Mouse (Mus musculus): ENCODE measurements around the gene Ifnar2. TPM values are rescaled to one million over a fixed set of nuclear protein-coding genes. Genes with fewer than 3 reads are reported as not detected.

Gene Ifnar2
- polyA plus RNA-seq, 1 experiment from 2014 or later: 70.9 TPM

DNA sequence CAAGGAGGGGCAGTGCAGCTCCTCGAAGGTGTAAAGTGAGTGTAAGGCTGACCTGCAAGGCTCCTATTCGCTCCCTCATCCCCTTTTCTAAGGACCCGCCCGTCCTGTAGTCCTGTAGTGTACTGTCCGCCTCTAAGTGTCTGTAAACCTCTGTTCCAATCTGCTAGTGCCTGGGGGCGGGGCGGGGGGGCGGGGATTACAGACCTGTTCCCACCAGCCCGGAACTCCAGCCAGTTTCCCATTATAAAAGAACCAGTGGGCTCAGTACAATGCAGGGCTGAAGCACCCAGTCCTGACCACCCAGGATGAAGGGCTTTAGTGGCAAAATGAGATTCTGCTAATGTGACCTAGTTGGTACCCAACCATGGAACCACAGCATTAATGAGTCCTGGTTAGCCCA, 6.4 kb downstream of the Ifnar2 start:
- Histone ChIP-seq H3K4me1 (replicated peaks; ENCODE audit: control insufficient read depth, insufficient read depth, low read length) (peaks cover 27% of the 10 kb centered on the region), H3K27me3 (replicated peaks; ENCODE audit: control insufficient read depth, insufficient read depth, low read length) (no peaks in the 10 kb centered on the region), H3K4me3 (ENCODE audit: low read depth, low read length) (no peak overlapping the region), H3K36me3 (ENCODE audit: control insufficient read depth, insufficient read depth, low read length) (peaks cover 10% of the 10 kb centered on the region), H3K9me3 (ENCODE audit: control insufficient read depth, low read length) (no peaks in the 10 kb centered on the region), H3K4me2 (no peak overlapping the region), H3K9ac (ENCODE audit: low read depth, low read length) (no peak overlapping the region), H3K27ac (ENCODE audit: low read depth, low read length) (0 out of 2 replicates have a peak overlapping the region, but pooled peaks have one; percentile 17)
- ATAC-seq (replicated peaks; ENCODE audit: low FRiP score): no peak
- 47% methylated on average over 9 of the region's 9 CpGs for WGBS
- no peak for DNase-seq (ENCODE audit: low spot score)

DNA sequence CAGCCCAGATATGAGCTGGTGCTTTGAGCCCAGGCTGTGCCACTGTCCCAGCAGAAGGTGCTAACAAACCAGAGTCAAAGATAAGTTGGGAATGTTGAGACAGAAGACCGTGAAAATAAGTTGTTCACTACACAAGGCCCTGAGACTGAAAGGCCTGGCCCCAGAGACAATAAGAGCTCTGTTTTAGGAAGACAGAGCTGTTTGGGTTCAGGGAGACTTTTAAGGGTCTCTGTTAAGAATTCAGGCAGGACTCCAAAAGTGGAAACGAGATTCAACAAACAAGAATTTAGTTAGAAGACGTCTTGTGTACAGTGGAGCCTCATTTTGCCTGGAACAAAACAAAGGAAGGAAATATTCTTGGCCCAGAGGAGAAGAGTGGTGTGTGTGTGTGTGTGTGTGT, 6.8 kb downstream of the Ifnar2 start:
- H3K4me1 ChIP-seq (replicated peaks; ENCODE audit: control insufficient read depth, insufficient read depth, low read length): peaks cover 23% of the 10 kb centered on the region
- H3K27me3 ChIP-seq (replicated peaks; ENCODE audit: control insufficient read depth, insufficient read depth, low read length): no peaks in the 10 kb centered on the region
- WGBS: 71% methylated on average over 3 of the region's 3 CpGs
- no peak overlapping the region for H3K4me3 ChIP-seq (ENCODE audit: low read depth, low read length)
- no peak overlapping the region for H3K9ac ChIP-seq (ENCODE audit: low read depth, low read length)
- H3K27ac ChIP-seq (ENCODE audit: low read depth, low read length): no peak overlapping the region
- DNase-seq (ENCODE audit: low spot score): no peak
- H3K9me3 ChIP-seq (ENCODE audit: control insufficient read depth, low read length): no peaks in the 10 kb centered on the region
- no peak for ATAC-seq (replicated peaks; ENCODE audit: low FRiP score)
- peaks cover 12% of the 10 kb centered on the region for H3K36me3 ChIP-seq (ENCODE audit: control insufficient read depth, insufficient read depth, low read length)
- H3K4me2 ChIP-seq: no peak overlapping the region

DNA sequence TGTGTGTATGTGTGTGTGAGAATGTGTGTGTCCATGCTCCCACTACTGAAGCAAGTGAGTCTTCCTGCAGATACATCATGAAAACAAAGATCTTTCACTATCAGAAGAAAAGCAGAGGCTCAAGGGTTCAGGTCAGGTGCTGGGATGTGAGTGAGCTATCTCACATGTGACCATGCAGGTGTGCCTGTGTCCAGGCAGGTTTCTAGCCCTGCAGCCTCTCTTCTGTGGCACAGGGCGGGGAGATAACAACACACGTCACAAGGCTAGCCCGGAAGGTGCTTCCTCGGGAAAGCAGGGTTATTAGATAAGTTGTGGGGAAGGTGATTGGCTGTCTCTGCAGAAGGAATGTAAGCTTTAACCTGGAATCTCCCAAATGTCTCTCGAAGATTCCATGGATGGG, 7.6 kb downstream of the Ifnar2 start:
- 38% methylated on average over 5 of the region's 5 CpGs for WGBS
- peak; percentile 69; the same call in 1 of the 2 replicates for ATAC-seq (replicated peaks; ENCODE audit: low FRiP score)
- Histone ChIP-seq H3K9me3 (ENCODE audit: control insufficient read depth, low read length) (no peaks in the 10 kb centered on the region), H3K27ac (ENCODE audit: low read depth, low read length) (no peak overlapping the region), H3K4me2 (no peak overlapping the region), H3K36me3 (ENCODE audit: control insufficient read depth, insufficient read depth, low read length) (peaks cover 17% of the 10 kb centered on the region), H3K27me3 (replicated peaks; ENCODE audit: control insufficient read depth, insufficient read depth, low read length) (no peaks in the 10 kb centered on the region), H3K9ac (ENCODE audit: low read depth, low read length) (no peak overlapping the region), H3K4me1 (replicated peaks; ENCODE audit: control insufficient read depth, insufficient read depth, low read length) (peaks cover 22% of the 10 kb centered on the region), H3K4me3 (ENCODE audit: low read depth, low read length) (no peak overlapping the region)
- DNase-seq (ENCODE audit: low spot score): no peak

DNA sequence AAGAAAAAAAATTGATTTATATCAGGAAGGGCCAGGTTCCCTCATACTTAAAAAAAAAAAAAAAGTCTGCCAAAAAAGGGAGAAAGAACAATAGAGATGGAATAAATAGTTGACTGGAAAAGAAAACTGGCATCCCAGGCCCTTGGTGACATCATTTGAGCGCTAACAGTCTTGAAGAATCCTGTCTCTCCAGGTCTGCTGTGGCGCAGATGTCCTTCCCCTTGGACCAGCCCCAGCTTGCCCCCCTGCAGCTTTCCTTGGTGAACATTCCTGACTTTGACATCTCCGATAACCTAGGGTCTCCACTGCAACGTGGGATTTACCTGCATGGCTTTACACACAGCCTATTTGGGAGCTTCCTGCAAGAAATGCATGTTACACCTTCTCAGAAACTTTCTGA, 9.0 kb downstream of the Ifnar2 start:
- H3K4me1 ChIP-seq (replicated peaks; ENCODE audit: control insufficient read depth, insufficient read depth, low read length): peaks cover 22% of the 10 kb centered on the region
- no peak overlapping the region for H3K4me2 ChIP-seq
- 85% methylated on average over 4 of the region's 4 CpGs for WGBS
- ATAC-seq (replicated peaks; ENCODE audit: low FRiP score) (no peak), DNase-seq (ENCODE audit: low spot score) (no peak)
- H3K36me3 ChIP-seq (ENCODE audit: control insufficient read depth, insufficient read depth, low read length): peaks cover 24% of the 10 kb centered on the region
- H3K27ac ChIP-seq (ENCODE audit: low read depth, low read length): no peak overlapping the region
- H3K9me3 ChIP-seq (ENCODE audit: control insufficient read depth, low read length): no peaks in the 10 kb centered on the region
- H3K4me3 ChIP-seq (ENCODE audit: low read depth, low read length): no peak overlapping the region
- H3K27me3 ChIP-seq (replicated peaks; ENCODE audit: control insufficient read depth, insufficient read depth, low read length): no peaks in the 10 kb centered on the region
- no peak overlapping the region for H3K9ac ChIP-seq (ENCODE audit: low read depth, low read length)

DNA sequence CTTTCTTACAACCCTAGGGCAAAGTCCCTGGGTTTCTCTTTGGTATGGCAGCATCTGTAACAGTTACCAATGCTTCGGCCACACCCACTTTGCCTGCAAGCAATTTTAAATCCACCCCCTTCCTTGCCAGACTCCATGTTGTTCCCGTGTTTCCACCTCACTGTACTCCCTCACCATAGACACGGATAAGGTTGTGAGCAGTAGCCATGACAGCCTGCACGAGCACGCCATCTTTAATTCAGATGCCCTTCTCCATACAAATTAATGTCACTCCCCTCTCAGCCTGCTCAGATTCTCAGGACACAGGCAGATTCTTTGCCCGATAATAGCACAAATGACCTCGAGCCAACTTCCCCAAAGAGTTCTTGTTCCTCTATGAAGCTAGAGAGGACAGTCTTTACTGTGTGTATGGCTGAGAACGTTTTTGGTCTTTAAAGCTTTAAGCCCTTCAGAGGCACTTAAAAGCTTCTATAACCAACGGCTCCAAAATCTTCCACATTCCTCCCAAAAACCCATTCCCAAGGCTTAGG, 9.7 kb downstream of the Ifnar2 start:
- WGBS: 74% methylated on average over 9 of the region's 9 CpGs
- Histone ChIP-seq H3K4me2 (no peak overlapping the region), H3K9ac (ENCODE audit: low read depth, low read length) (no peak overlapping the region), H3K4me3 (ENCODE audit: low read depth, low read length) (no peak overlapping the region), H3K36me3 (ENCODE audit: control insufficient read depth, insufficient read depth, low read length) (peaks cover 26% of the 10 kb centered on the region), H3K4me1 (replicated peaks; ENCODE audit: control insufficient read depth, insufficient read depth, low read length) (peaks cover 22% of the 10 kb centered on the region), H3K27ac (ENCODE audit: low read depth, low read length) (no peak overlapping the region), H3K9me3 (ENCODE audit: control insufficient read depth, low read length) (no peaks in the 10 kb centered on the region), H3K27me3 (replicated peaks; ENCODE audit: control insufficient read depth, insufficient read depth, low read length) (no peaks in the 10 kb centered on the region)
- no peak for ATAC-seq (replicated peaks; ENCODE audit: low FRiP score)
- no peak for DNase-seq (ENCODE audit: low spot score)

GRCm38 (mm10) chr16:91384221-91384620, 11.6 kb downstream of the Ifnar2 start:
- ATAC-seq (replicated peaks; ENCODE audit: low FRiP score): no peak
- DNase-seq (ENCODE audit: low spot score): no peak
- Histone ChIP-seq H3K27ac (ENCODE audit: low read depth, low read length) (no peak overlapping the region), H3K4me2 (no peak overlapping the region), H3K9me3 (ENCODE audit: control insufficient read depth, low read length) (no peaks in the 10 kb centered on the region), H3K4me1 (replicated peaks; ENCODE audit: control insufficient read depth, insufficient read depth, low read length) (peaks cover 17% of the 10 kb centered on the region), H3K36me3 (ENCODE audit: control insufficient read depth, insufficient read depth, low read length) (peaks cover 41% of the 10 kb centered on the region), H3K27me3 (replicated peaks; ENCODE audit: control insufficient read depth, insufficient read depth, low read length) (no peaks in the 10 kb centered on the region), H3K9ac (ENCODE audit: low read depth, low read length) (no peak overlapping the region), H3K4me3 (ENCODE audit: low read depth, low read length) (no peak overlapping the region)
- WGBS: 81% methylated on average over 4 of the region's 4 CpGs

DNA sequence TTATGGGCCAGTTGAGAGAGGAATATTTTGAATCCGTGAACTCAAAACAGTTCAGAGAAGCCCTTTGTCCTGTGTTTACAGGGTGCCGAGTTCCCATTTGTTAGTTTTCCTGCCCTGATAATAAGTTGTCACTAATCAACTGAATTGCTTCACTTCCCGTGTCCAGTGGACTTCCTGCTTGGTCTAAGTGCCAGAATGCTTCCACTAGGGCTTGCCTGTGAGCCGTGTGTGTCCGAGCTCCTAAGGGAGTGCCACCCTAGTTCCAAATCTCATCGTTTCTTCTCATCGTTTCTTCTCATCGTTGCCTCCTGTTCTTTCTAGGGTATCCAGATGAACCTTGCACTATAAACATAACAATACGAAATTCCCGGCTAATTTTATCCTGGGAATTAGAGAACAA, 13.0 kb downstream of the Ifnar2 start:
- Histone ChIP-seq H3K9me3 (ENCODE audit: control insufficient read depth, low read length) (no peaks in the 10 kb centered on the region; the same call in 1 of the 2 replicates), H3K9ac (ENCODE audit: low read depth, low read length) (no peak overlapping the region), H3K4me2 (no peak overlapping the region), H3K4me3 (ENCODE audit: low read depth, low read length) (no peak overlapping the region), H3K4me1 (replicated peaks; ENCODE audit: control insufficient read depth, insufficient read depth, low read length) (peaks cover 5% of the 10 kb centered on the region; the same call in 1 of the 2 replicates), H3K27me3 (replicated peaks; ENCODE audit: control insufficient read depth, insufficient read depth, low read length) (no peaks in the 10 kb centered on the region), H3K36me3 (ENCODE audit: control insufficient read depth, insufficient read depth, low read length) (peaks cover 49% of the 10 kb centered on the region), H3K27ac (ENCODE audit: low read depth, low read length) (peak overlapping the region; percentile 49; the same call in 1 of the 2 replicates)
- ATAC-seq (replicated peaks; ENCODE audit: low FRiP score): no peak
- WGBS: 64% methylated on average over 10 of the region's 10 CpGs
- DNase-seq (ENCODE audit: low spot score): no peak

DNA sequence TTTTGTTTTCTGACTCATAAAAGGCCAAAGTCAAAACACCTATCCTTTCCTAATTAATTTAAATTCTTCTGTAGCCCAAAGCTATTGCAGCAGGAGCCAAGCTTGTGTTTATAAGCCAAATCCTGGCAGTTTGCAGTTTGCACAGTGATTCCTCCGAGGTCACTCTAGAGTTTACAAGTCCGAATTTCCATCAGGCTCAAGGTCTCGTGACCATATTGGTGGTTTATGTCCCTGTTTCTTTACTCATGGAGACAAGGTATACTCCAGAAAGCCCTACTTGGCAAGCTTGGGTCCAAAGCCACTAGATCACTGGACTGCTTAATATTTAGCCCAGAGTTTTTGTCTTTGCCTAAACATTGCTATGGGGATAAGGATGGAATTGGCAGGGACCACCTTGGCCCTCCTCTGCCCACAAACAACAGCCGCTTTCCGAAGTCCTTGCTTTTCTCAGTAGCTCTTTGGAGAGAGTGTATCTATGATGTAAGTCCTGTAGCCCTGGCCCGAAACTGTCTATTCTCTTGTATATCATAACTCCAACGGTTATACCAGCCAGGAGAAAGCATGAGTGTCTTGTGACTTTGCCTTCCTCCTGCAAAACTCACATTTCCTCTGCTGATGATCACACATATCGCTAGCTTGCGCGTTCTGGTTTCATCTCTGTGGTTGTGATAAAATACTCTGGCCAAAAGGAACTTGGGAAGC, 14.0 kb downstream of the Ifnar2 start:
- Histone ChIP-seq H3K4me1 (replicated peaks; ENCODE audit: control insufficient read depth, insufficient read depth, low read length) (peaks cover 5% of the 10 kb centered on the region; the same call in 1 of the 2 replicates), H3K9ac (ENCODE audit: low read depth, low read length) (no peak overlapping the region), H3K9me3 (ENCODE audit: control insufficient read depth, low read length) (no peaks in the 10 kb centered on the region; the same call in 1 of the 2 replicates), H3K4me2 (no peak overlapping the region), H3K27me3 (replicated peaks; ENCODE audit: control insufficient read depth, insufficient read depth, low read length) (no peaks in the 10 kb centered on the region), H3K36me3 (ENCODE audit: control insufficient read depth, insufficient read depth, low read length) (peaks cover 50% of the 10 kb centered on the region), H3K27ac (ENCODE audit: low read depth, low read length) (no peak overlapping the region), H3K4me3 (ENCODE audit: low read depth, low read length) (no peak overlapping the region)
- no peak for DNase-seq (ENCODE audit: low spot score)
- WGBS: 88% methylated on average over 10 of the region's 10 CpGs
- ATAC-seq (replicated peaks; ENCODE audit: low FRiP score): no peak

DNA sequence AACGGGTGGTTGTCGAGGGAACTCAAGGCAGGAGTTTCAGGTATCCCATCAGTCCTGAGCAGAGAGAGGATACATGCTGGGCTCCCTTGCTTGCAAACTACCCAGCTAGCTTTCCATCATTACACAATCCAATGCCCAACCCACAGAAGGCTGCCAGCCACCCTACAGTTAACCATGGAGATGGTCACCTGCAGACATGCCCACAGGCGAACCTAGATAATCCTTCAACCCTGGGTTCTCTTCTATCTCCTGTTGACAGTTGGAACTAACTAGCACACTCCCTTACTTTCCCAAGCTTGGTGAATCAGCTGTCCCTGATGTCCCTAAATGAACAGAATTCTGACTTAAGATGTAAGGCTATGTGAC, 14.5 kb downstream of the Ifnar2 start:
- Histone ChIP-seq H3K4me1 (replicated peaks; ENCODE audit: control insufficient read depth, insufficient read depth, low read length) (peaks cover 5% of the 10 kb centered on the region; the same call in 1 of the 2 replicates), H3K9ac (ENCODE audit: low read depth, low read length) (no peak overlapping the region), H3K27me3 (replicated peaks; ENCODE audit: control insufficient read depth, insufficient read depth, low read length) (no peaks in the 10 kb centered on the region), H3K4me3 (ENCODE audit: low read depth, low read length) (no peak overlapping the region), H3K4me2 (no peak overlapping the region), H3K27ac (ENCODE audit: low read depth, low read length) (no peak overlapping the region), H3K36me3 (ENCODE audit: control insufficient read depth, insufficient read depth, low read length) (peaks cover 48% of the 10 kb centered on the region), H3K9me3 (ENCODE audit: control insufficient read depth, low read length) (no peaks in the 10 kb centered on the region; the same call in 1 of the 2 replicates)
- WGBS: 75% methylated on average over 3 of the region's 3 CpGs
- ATAC-seq (replicated peaks; ENCODE audit: low FRiP score): no peak
- DNase-seq (ENCODE audit: low spot score): no peak

Data from liver, embryonic 11.5 days (tissue).